Mouse (Mus musculus) midbrain, embryonic 15.5 days (tissue): ENCODE data around the gene Cdh3. TPM values are rescaled to one million over a fixed set of nuclear protein-coding genes. Genes with fewer than 3 reads are reported as not detected.
"Not testable (repeated sequence)": the region's sequence is repeated elsewhere in the genome, so short reads cannot be mapped to it uniquely, and the experiment has no call there.

Source experiments
- ATAC-seq: fragments of 200-750 bp; cut with Nextera tagmentation; replicated peaks from 2 replicates; pipeline ENCODE4 v1.8.0; 2017; ENCODE audit warnings: moderate TSS enrichment
- H3K27ac ChIP-seq: fragments of 300-500 bp; sonication (generic); 2 replicates; pipeline ENCODE4 v1.5.1; 2015; ENCODE audit warnings: mild to moderate bottlenecking, inconsistent platforms
- H3K27me3 ChIP-seq: fragments of 300-500 bp; sonication (generic); replicated peaks from 2 replicates; pipeline ENCODE4 v1.6.1; 2015; ENCODE audit warnings: inconsistent platforms
- H3K36me3 ChIP-seq: fragments of 300-500 bp; sonication (generic); replicated peaks from 2 replicates; pipeline ENCODE4 v1.6.1; 2015; ENCODE audit warnings: inconsistent platforms
- H3K4me1 ChIP-seq: fragments of 300-500 bp; sonication (generic); 2 replicates; pipeline ENCODE4 v1.6.1; 2015; ENCODE audit warnings: inconsistent platforms
- H3K4me2 ChIP-seq: fragments of 300-500 bp; sonication (generic); 2 replicates; pipeline ENCODE4 v1.6.1; 2015; ENCODE audit warnings: inconsistent platforms, mild to moderate bottlenecking, moderate library complexity
- H3K4me3 ChIP-seq: fragments of 300-500 bp; sonication (generic); 2 replicates; pipeline ENCODE4 v1.5.1; 2015; ENCODE audit warnings: mild to moderate bottlenecking, inconsistent platforms
- H3K9ac ChIP-seq: fragments of 300-500 bp; sonication (generic); 2 replicates; pipeline ENCODE4 v1.6.1; 2015; ENCODE audit warnings: mild to moderate bottlenecking, inconsistent platforms
- H3K9me3 ChIP-seq: fragments of 300-500 bp; sonication (generic); 2 replicates; pipeline ENCODE4 v1.6.1; 2016; ENCODE audit warnings: inconsistent platforms
- WGBS: fragments of 180-500 bp; shearing (Covaris S2); methylation state at CpG from one replicate; pipeline ENCODE4 v1.1.7; 2015; ENCODE audit warnings: mixed read lengths; 5-methylcytosine and 5-hydroxymethylcytosine counted together
- polyA plus RNA-seq: library from polyadenylated mRNA; unstranded; fragments of >200 nt; fragmentation: Nextera tagmentation; extraction: Ambion mirVana; gene quantifications from 2 replicates; pipeline ENCODE4 v1.2.1, GENCODE M21; 2015

The Cdh3 gene
- polyA plus RNA-seq, 1 experiment from 2014 or later, result 1.1 TPM

DNA sequence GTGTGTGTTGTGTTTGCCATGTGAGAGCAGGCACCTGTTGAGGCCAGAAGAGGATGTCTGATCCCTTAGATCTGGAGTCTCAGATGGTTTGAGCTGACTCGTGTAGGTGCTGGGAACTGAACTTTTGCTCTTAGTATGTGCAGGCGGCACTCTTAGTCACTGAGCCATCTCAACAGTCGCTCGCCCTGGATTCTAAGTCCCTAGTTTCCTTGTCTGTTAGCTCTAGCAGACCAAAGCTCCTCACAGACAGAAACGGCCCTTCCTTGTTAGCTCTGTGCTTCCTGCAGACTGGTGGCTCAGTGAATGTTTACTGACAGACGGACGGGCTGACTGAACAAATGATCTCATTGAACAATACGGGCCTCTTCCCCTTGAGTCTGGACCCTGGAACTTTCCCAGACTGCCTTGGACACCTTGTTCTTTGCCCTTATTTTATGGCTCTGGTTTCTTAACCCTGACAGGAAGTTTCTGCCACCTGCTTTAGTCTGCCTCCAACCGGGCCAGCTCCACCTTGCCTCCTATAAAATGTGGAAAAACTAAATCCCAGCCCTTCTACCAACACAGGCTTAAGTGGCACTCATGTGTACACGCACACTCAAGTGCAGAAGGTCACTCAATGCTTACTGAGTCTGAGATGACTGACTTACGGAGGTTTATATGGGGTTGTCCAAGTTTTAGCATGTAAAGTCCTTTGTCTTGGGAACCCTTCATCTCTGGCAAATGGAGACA is 74.4 kb downstream of the Cdh3 start:
- no peak overlapping the region for H3K4me2 ChIP-seq
- 80% methylated on average over 11 of the region's 11 CpGs for WGBS
- H3K9ac ChIP-seq, result no peak overlapping the region
- H3K27me3 ChIP-seq, result no peaks in the 10 kb centered on the region
- H3K36me3 ChIP-seq, result no peaks in the 10 kb centered on the region
- ATAC-seq, result no peak
- no peaks in the 10 kb centered on the region for H3K9me3 ChIP-seq
- no peak overlapping the region for H3K27ac ChIP-seq
- no peak overlapping the region for H3K4me3 ChIP-seq
- H3K4me1 ChIP-seq, result no peaks in the 10 kb centered on the region

DNA sequence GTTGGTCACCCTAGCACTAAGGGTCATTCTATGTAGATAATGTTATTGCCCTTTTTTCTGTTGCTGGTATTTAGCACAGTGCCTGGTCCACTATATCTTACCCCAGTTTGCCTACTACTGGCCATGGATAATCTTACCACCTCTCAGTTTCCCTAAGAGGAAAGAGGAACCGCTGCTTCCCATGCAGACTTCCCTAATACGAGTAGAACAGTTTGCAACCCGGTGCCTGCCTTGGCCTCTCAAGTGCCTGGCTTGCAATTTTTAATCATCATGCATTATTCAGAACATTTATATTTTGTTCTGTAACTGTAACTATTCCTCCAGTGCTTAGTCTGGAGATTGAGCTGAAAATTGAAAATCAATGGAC is 75.0 kb downstream of the Cdh3 start:
- H3K9me3 ChIP-seq, result no peaks in the 10 kb centered on the region
- ATAC-seq, result no peak
- no peaks in the 10 kb centered on the region for H3K36me3 ChIP-seq
- no peaks in the 10 kb centered on the region for H3K4me1 ChIP-seq
- no peak overlapping the region for H3K4me2 ChIP-seq
- H3K4me3 ChIP-seq, result no peak overlapping the region
- H3K27me3 ChIP-seq, result no peaks in the 10 kb centered on the region
- H3K9ac ChIP-seq, result no peak overlapping the region
- WGBS, result 90% methylated on average over 3 of the region's 3 CpGs
- H3K27ac ChIP-seq, result no peak overlapping the region

GRCm38 (mm10) chr8:106586896-106587295 is 76.2 kb downstream of the Cdh3 start:
- Histone ChIP-seq H3K4me1 (no peaks in the 10 kb centered on the region), H3K27me3 (no peaks in the 10 kb centered on the region), H3K27ac (no peak overlapping the region), H3K9me3 (no peaks in the 10 kb centered on the region), H3K4me2 (no peak overlapping the region), H3K36me3 (no peaks in the 10 kb centered on the region), H3K4me3 (no peak overlapping the region), H3K9ac (no peak overlapping the region)
- WGBS, result 77% methylated on average over 8 of the region's 8 CpGs
- no peak for ATAC-seq

GRCm38 (mm10) chr8:106588443-106589431 is 78.0 kb downstream of the Cdh3 start:
- 65% methylated on average over 3 of the region's 3 CpGs for WGBS
- no peak overlapping the region for H3K27ac ChIP-seq
- ATAC-seq, result no peak

DNA sequence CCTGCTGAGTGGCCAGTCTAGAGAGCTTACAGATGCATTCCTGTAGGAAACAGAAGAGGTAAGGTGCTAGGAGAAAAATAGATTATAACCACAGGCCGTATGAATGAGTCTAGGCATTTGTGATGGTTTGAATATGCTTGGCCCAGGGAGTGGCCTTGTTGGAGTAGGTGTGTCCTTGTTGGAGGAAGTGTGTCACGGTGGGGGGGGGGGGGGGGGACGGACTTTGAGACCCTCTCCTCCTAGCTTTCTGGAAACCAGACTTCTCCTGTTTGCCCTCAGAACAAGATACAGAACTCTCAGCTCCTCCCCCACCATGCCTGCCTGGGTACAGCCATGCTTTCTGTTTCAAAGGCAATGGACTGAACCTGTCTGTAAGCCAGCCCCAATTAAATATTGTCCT is 81.8 kb downstream of the Cdh3 start:
- H3K9ac ChIP-seq, result no peak overlapping the region
- no peaks in the 10 kb centered on the region for H3K4me1 ChIP-seq
- H3K27ac ChIP-seq, result no peak overlapping the region
- H3K36me3 ChIP-seq, result no peaks in the 10 kb centered on the region
- no peak for ATAC-seq
- no peaks in the 10 kb centered on the region for H3K27me3 ChIP-seq
- no peak overlapping the region for H3K4me3 ChIP-seq
- H3K9me3 ChIP-seq, result no peaks in the 10 kb centered on the region
- 76% methylated on average over 3 of the region's 3 CpGs for WGBS
- H3K4me2 ChIP-seq, result no peak overlapping the region

More at GRCm38 (mm10) chr8:106588443-106589431, 78.0 kb downstream of the Cdh3 start:
- Histone ChIP-seq H3K27me3 (no peaks in the 10 kb centered on the region), H3K36me3 (no peaks in the 10 kb centered on the region), H3K9ac (no peak overlapping the region), H3K9me3 (no peaks in the 10 kb centered on the region), H3K4me1 (no peaks in the 10 kb centered on the region), H3K4me2 (no peak overlapping the region), H3K4me3 (no peak overlapping the region)

GRCm38 (mm10) chr8:106595623-106596022 is 84.9 kb downstream of the Cdh3 start:
- H3K36me3 ChIP-seq, H3K4me2 ChIP-seq, H3K9ac ChIP-seq, H3K4me3 ChIP-seq, H3K27ac ChIP-seq, ATAC-seq, H3K4me1 ChIP-seq, H3K27me3 ChIP-seq, H3K9me3 ChIP-seq: not testable (repeated sequence)
- 98% methylated on average over 3 of the region's 3 CpGs for WGBS

DNA sequence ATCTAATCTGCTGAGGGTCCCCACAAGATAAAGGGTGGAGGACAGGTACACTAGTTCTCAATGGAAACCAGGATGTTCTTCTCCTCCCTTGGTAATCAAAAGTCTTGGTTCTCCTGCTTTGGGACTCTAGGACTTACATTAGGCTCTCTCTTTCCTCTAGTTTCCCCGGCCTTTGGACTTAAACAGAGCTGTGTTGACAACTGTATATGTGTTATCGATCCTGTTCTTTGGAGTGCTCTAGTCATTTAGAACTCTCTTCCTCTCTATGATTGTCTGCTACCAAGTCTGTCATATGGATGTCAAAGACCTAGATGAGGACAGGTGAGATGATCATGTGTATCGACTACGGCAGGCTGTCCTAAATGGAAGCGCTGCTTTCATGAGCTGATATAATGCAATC is 86.4 kb downstream of the Cdh3 start:
- WGBS, result 95% methylated on average over 5 of the region's 5 CpGs
- Histone ChIP-seq H3K36me3 (no peaks in the 10 kb centered on the region), H3K4me1 (no peaks in the 10 kb centered on the region), H3K9ac (no peak overlapping the region), H3K27me3 (peaks cover 7% of the 10 kb centered on the region), H3K4me2 (no peak overlapping the region), H3K4me3 (no peak overlapping the region), H3K27ac (no peak overlapping the region), H3K9me3 (no peaks in the 10 kb centered on the region)
- ATAC-seq, result no peak

GRCm38 (mm10) chr8:106599265-106599979 is 88.7 kb downstream of the Cdh3 start:
- Histone ChIP-seq H3K4me2 (no peak overlapping the region), H3K9ac (no peak overlapping the region), H3K36me3 (no peaks in the 10 kb centered on the region), H3K27me3 (peaks cover 30% of the 10 kb centered on the region), H3K27ac (no peak overlapping the region), H3K4me1 (peaks cover 18% of the 10 kb centered on the region), H3K9me3 (no peaks in the 10 kb centered on the region), H3K4me3 (no peak overlapping the region)
- WGBS, result 25% methylated on average over 7 of the region's 7 CpGs
- no peak for ATAC-seq

GRCm38 (mm10) chr8:106603131-106603819 is 92.6 kb downstream of the Cdh3 start, which contains the start of gene Cdh1:
Cdh1 (plus strand) TSS chr8:106603351.
- peak within 1 kb of the TSS; percentile 45 for H3K4me3 ChIP-seq
- peak within 1 kb of the TSS; percentile 94 for H3K4me2 ChIP-seq
- peak; percentile 27; the same call in 1 of the 2 replicates for ATAC-seq
- peaks cover 18% of the 10 kb centered on the region for H3K4me1 ChIP-seq
- H3K36me3 ChIP-seq, result no peaks in the 10 kb centered on the region
- peaks cover 43% of the 10 kb centered on the region for H3K27me3 ChIP-seq
- peak within 1 kb of the TSS; percentile 31 for H3K9ac ChIP-seq
- H3K9me3 ChIP-seq, result no peaks in the 10 kb centered on the region
- no peak within 1 kb of the TSS for H3K27ac ChIP-seq
- WGBS, result 0% methylated on average over 53 of the region's 53 CpGs

GRCm38 (mm10) chr8:106603933-106604332 is 93.2 kb downstream of the Cdh3 start:
- no peak for ATAC-seq
- no peak overlapping the region for H3K9ac ChIP-seq
- H3K4me1 ChIP-seq, result peaks cover 18% of the 10 kb centered on the region
- H3K4me3 ChIP-seq, result peak overlapping the region; percentile 45
- H3K9me3 ChIP-seq, result no peaks in the 10 kb centered on the region
- WGBS, result 1% methylated on average over 19 of the region's 19 CpGs
- no peaks in the 10 kb centered on the region for H3K36me3 ChIP-seq
- H3K27ac ChIP-seq, result no peak overlapping the region
- H3K27me3 ChIP-seq, result peaks cover 43% of the 10 kb centered on the region
- H3K4me2 ChIP-seq, result peak overlapping the region; percentile 94

- peaks cover 18% of the 10 kb centered on the region for H3K4me1 ChIP-seq
- H3K27ac ChIP-seq, result no peak overlapping the region
- H3K9ac ChIP-seq, result no peak overlapping the region
- H3K9me3 ChIP-seq, result no peaks in the 10 kb centered on the region
- ATAC-seq, result no peak
- H3K27me3 ChIP-seq, result peaks cover 43% of the 10 kb centered on the region
- H3K4me3 ChIP-seq, result no peak overlapping the region
- WGBS, result 76% methylated on average over 7 of the region's 7 CpGs
- H3K36me3 ChIP-seq, result no peaks in the 10 kb centered on the region
- no peak overlapping the region for H3K4me2 ChIP-seq
These were observed 95.0 kb downstream of the Cdh3 start for GRCm38 (mm10) chr8:106605657-106606056.
